Mouse (Mus musculus) intestine, embryonic 15.5 days (tissue): ENCODE data around the gene Kcnk4. TPM values are rescaled to one million over a fixed set of nuclear protein-coding genes. Genes with fewer than 3 reads are reported as not detected.
A peak's percentile ranks its signal among the peaks of the same experiment; 100 is the strongest.
"Not testable (repeated sequence)": the region's sequence is repeated elsewhere in the genome, so short reads cannot be mapped to it uniquely, and the experiment has no call there.

ENCODE experiments used
- ATAC-seq: fragments of 200-750 bp; cut with Nextera tagmentation; 2 replicates; pipeline ENCODE4 v1.8.0; 2017; ENCODE audit warnings: moderate TSS enrichment, moderate library complexity
- H3K27ac ChIP-seq: fragments of 300-500 bp; sonication (generic); 2 replicates; pipeline ENCODE4 v1.5.1; 2015; ENCODE audit warnings: mild to moderate bottlenecking, inconsistent platforms
- H3K27me3 ChIP-seq: fragments of 300-500 bp; sonication (generic); replicated peaks from 2 replicates; pipeline ENCODE4 v1.6.1; 2015; ENCODE audit warnings: inconsistent platforms
- H3K36me3 ChIP-seq: fragments of 300-500 bp; sonication (generic); 2 replicates; pipeline ENCODE4 v1.6.1; 2015; ENCODE audit warnings: inconsistent platforms
- H3K4me1 ChIP-seq: fragments of 300-500 bp; sonication (generic); replicated peaks from 2 replicates; pipeline ENCODE4 v1.6.1; 2015; ENCODE audit warnings: inconsistent platforms
- H3K4me2 ChIP-seq: fragments of 300-500 bp; sonication (generic); replicated peaks from 2 replicates; pipeline ENCODE4 v1.6.1; 2015; ENCODE audit warnings: mild to moderate bottlenecking, inconsistent platforms
- H3K4me3 ChIP-seq: fragments of 300-500 bp; sonication (generic); replicated peaks from 2 replicates; pipeline ENCODE4 v1.5.1; 2015; ENCODE audit warnings: inconsistent platforms
- H3K9ac ChIP-seq: fragments of 300-500 bp; sonication (generic); 2 replicates; pipeline ENCODE4 v1.6.1; 2015; ENCODE audit warnings: inconsistent platforms
- H3K9me3 ChIP-seq: fragments of 300-500 bp; sonication (generic); 2 replicates; pipeline ENCODE4 v1.6.1; 2016; ENCODE audit warnings: inconsistent platforms
- WGBS: fragments of 180-500 bp; shearing (Covaris S2); methylation state at CpG from one replicate; pipeline ENCODE4 v1.1.7; 2015; 5-methylcytosine and 5-hydroxymethylcytosine counted together
- polyA plus RNA-seq: library from polyadenylated mRNA; unstranded; fragments of >200 nt; fragmentation: Nextera tagmentation; extraction: Ambion mirVana; gene quantifications from 2 replicates; pipeline ENCODE4 v1.2.1, GENCODE M21; 2015

Kcnk4 gene
- polyA plus RNA-seq, 1 experiment from 2014 or later: 0.40 TPM

DNA sequence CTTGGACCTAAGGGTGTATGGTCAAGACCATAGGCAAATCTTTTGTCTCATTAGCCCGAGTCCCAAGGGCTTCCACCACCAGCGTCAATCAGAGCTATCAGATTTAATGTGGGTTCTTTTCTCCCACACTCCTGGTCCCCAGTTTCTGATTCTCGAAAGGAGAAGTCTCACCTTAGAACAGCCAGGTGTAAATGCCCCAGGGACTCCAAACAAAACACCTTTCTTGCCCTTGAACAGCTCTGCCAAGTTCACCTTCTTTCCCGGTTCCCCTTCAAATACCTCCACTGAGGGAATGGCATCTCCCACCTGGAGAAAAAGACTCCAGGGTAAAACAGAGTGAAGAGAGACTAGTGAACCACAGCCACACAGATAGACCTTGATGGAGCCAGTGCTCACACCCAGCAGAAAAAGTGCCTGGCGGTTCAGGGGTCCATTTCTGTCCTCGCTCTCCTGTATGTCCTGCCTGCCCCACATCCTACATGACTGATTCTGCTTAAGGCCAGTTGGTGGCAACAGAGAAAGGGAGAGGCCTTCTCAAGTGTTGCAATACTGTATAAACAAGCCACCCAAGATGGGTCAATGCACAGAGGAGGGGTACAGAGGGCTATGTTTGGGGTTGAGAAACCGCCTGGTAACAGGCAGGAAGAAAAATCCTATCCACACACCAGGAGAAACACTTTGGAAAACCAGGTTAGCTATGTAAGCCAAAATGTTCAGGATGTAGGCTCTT is 26.3 kb downstream of the Kcnk4 start:
- no peaks in the 10 kb centered on the region for H3K9me3 ChIP-seq
- peaks cover 20% of the 10 kb centered on the region for H3K4me1 ChIP-seq
- 78% methylated on average over 7 of the region's 7 CpGs for WGBS
- H3K4me3 ChIP-seq: peak overlapping the region; percentile 56
- H3K9ac ChIP-seq: peak overlapping the region; percentile 68
- ATAC-seq: no peak
- no peak overlapping the region for H3K27ac ChIP-seq
- no peaks in the 10 kb centered on the region for H3K27me3 ChIP-seq
- H3K4me2 ChIP-seq: peak overlapping the region; percentile 77
- H3K36me3 ChIP-seq: peaks cover 26% of the 10 kb centered on the region

- Histone ChIP-seq H3K9me3 (no peaks in the 10 kb centered on the region), H3K27me3 (no peaks in the 10 kb centered on the region), H3K9ac (no peak overlapping the region), H3K27ac (no peak overlapping the region), H3K4me1 (peaks cover 20% of the 10 kb centered on the region), H3K4me3 (no peak overlapping the region), H3K4me2 (no peak overlapping the region), H3K36me3 (peaks cover 18% of the 10 kb centered on the region)
- 91% methylated on average over 8 of the region's 8 CpGs for WGBS
- no peak for ATAC-seq
These were observed 27.2 kb downstream of the Kcnk4 start for GRCm38 (mm10) chr19:6907094-6907493.

DNA sequence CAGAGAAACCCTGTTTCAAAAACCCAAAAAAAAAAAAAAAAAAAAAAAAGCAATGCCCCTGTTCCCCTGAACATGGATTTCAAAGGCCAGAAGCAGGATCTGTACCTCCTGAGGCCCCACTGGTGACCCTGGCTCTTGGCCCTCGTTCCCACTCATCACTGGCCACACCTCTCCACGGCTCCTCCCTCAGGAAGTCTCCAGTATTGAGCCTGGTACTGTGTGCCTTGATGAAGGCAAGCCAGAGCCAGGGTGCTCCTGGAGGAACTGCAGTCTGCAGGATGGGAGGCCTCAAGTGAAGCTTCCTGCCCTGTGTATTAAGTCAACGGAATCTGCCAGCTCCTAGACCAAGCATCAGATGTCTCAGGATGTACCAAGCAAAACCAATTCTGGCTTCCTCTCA is 28.1 kb downstream of the Kcnk4 start:
- H3K9me3 ChIP-seq: no peaks in the 10 kb centered on the region
- no peak overlapping the region for H3K4me3 ChIP-seq
- peaks cover 10% of the 10 kb centered on the region for H3K36me3 ChIP-seq
- peaks cover 17% of the 10 kb centered on the region for H3K4me1 ChIP-seq
- WGBS: 81% methylated on average over 3 of the region's 3 CpGs
- no peaks in the 10 kb centered on the region for H3K27me3 ChIP-seq
- no peak overlapping the region for H3K27ac ChIP-seq
- no peak for ATAC-seq
- no peak overlapping the region for H3K4me2 ChIP-seq
- H3K9ac ChIP-seq: no peak overlapping the region

- Histone ChIP-seq H3K9me3 (no peaks in the 10 kb centered on the region), H3K27ac (no peak overlapping the region), H3K27me3 (no peaks in the 10 kb centered on the region), H3K4me3 (no peak overlapping the region), H3K4me1 (peaks cover 13% of the 10 kb centered on the region), H3K4me2 (no peak overlapping the region), H3K36me3 (peaks cover 8% of the 10 kb centered on the region), H3K9ac (no peak overlapping the region)
- 92% methylated on average over 11 of the region's 11 CpGs for WGBS
- ATAC-seq: no peak
These were observed 28.7 kb downstream of the Kcnk4 start for GRCm38 (mm10) chr19:6905498-6906159.

GRCm38 (mm10) chr19:6904846-6905245 is 29.5 kb downstream of the Kcnk4 start:
- H3K4me1 ChIP-seq: peaks cover 13% of the 10 kb centered on the region
- no peak overlapping the region for H3K9ac ChIP-seq
- no peaks in the 10 kb centered on the region for H3K9me3 ChIP-seq
- ATAC-seq: no peak
- 72% methylated on average over 2 of the region's 2 CpGs for WGBS
- no peak overlapping the region for H3K4me2 ChIP-seq
- H3K4me3 ChIP-seq: no peak overlapping the region
- peaks cover 8% of the 10 kb centered on the region for H3K36me3 ChIP-seq
- no peak overlapping the region for H3K27ac ChIP-seq
- no peaks in the 10 kb centered on the region for H3K27me3 ChIP-seq

DNA sequence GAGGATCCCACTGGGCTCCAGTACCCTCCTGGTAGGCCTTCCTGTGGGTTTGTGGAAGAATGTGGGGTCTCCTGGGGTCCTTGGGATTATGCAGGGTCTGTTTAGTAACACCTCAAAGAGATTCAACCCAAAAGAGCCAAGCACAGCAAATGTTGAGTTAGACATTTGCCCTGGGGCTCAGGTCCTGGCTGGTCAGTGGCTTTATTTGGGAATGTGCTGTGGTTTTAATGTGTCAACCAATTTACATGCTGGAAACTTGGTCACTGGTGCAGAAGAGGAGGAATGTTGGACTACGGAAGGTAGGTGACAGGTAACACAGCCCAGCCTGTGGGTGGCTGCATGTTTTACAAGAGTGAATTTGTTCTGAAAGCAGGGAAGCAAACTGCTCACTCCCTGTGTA is 31.3 kb downstream of the Kcnk4 start:
- no peaks in the 10 kb centered on the region for H3K27me3 ChIP-seq
- peaks cover 7% of the 10 kb centered on the region for H3K4me1 ChIP-seq
- H3K4me2 ChIP-seq: no peak overlapping the region
- H3K27ac ChIP-seq: no peak overlapping the region
- 90% methylated on average over 1 of the region's 1 CpGs for WGBS
- no peak overlapping the region for H3K4me3 ChIP-seq
- peaks cover 8% of the 10 kb centered on the region for H3K36me3 ChIP-seq
- no peak overlapping the region for H3K9ac ChIP-seq
- no peaks in the 10 kb centered on the region for H3K9me3 ChIP-seq
- no peak for ATAC-seq

DNA sequence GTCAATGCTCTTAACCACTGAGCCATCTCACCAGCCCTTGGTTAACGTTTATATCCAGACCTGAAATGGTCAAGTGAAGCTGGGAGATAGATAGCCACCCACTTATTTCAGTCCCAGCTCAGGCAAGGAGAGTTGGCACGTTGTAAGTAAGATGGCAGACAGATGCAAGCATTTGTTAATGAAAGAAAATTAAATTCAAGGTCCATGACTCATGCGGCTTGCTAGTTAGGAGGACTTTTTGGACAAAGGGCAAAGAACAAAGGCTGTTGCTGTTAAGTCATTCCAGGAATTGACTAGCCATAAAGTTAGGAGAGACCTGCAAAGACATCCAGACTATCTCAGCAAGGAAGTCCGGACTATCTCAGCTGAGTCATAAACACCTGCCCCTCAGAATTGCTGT is 34.7 kb downstream of the Kcnk4 start:
- Histone ChIP-seq H3K4me3 (no peak overlapping the region), H3K36me3 (no peaks in the 10 kb centered on the region), H3K9me3 (no peaks in the 10 kb centered on the region), H3K4me1 (no peaks in the 10 kb centered on the region), H3K27me3 (no peaks in the 10 kb centered on the region), H3K4me2 (no peak overlapping the region), H3K27ac (no peak overlapping the region), H3K9ac (no peak overlapping the region)
- ATAC-seq: no peak
- 77% methylated on average over 4 of the region's 4 CpGs for WGBS

- H3K9ac ChIP-seq, ATAC-seq, H3K9me3 ChIP-seq, H3K27ac ChIP-seq, H3K4me2 ChIP-seq, H3K36me3 ChIP-seq, H3K4me3 ChIP-seq, H3K27me3 ChIP-seq, H3K4me1 ChIP-seq: not testable (repeated sequence)
- 85% methylated on average over 18 of the region's 18 CpGs for WGBS
These were observed 38.6 kb downstream of the Kcnk4 start for GRCm38 (mm10) chr19:6895608-6896305.

DNA sequence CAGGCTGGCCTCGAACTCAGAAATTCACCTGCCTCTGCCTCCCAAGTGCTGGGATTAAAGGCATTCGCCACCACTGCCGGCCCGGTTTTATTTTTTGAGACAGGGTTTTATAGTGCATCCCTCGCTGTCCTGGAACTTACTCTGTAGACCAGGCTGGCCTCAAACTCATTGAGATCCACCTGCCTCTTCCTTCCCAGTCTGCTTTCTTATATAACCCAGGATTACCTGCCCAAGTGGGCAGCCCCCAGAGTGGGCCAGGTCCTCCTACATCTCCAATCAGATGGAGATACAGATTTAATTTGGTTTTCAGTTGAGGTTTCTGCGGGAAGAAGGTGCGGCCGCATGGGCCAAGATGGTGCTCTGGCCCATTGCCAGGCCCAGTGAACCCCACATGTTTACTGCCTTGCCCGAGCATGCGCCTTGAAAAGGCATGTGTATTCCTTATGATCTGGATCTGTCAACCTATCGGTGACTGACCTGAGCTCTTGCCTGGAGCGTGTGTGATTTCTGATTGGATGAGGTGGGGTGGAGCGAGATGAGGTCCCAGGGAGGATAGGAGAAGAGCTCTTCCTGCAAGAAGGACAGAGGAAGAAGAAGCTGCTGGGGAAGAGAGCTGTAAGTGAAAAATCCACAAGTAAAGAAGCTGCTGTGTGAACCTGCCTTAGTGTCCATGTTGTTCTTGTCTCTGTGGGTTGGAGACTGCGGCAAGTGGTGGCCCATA is 40.4 kb downstream of the Kcnk4 start:
- Histone ChIP-seq H3K4me1 (no peaks in the 10 kb centered on the region), H3K36me3 (no peaks in the 10 kb centered on the region), H3K9ac (no peak overlapping the region), H3K9me3 (no peaks in the 10 kb centered on the region), H3K4me2 (no peak overlapping the region), H3K27me3 (no peaks in the 10 kb centered on the region), H3K27ac (no peak overlapping the region), H3K4me3 (no peak overlapping the region)
- 91% methylated on average over 14 of the region's 14 CpGs for WGBS
- no peak for ATAC-seq

DNA sequence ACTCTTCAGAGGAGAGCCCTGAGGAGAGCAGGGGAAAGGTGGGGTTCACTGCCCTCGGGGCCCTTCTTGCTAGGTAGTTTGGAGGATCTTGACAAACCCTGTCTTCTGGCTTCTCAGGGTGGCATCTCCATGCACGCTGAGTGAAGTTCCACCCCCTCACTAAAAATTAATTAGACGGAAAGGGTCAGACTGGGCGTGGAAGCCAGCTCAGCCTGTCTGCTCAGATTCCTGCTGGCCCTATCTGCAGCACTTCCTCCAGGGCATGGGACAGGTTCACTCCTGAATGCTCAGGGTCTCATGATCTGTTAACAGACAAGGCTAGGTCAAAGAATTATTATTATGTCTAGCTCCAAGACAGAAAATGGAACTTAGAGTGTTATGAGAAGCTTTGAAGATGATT is 41.8 kb downstream of the Kcnk4 start:
- H3K27me3 ChIP-seq: no peaks in the 10 kb centered on the region
- no peak overlapping the region for H3K9ac ChIP-seq
- no peak overlapping the region for H3K27ac ChIP-seq
- no peak overlapping the region for H3K4me3 ChIP-seq
- H3K36me3 ChIP-seq: no peaks in the 10 kb centered on the region
- no peaks in the 10 kb centered on the region for H3K9me3 ChIP-seq
- H3K4me2 ChIP-seq: peak overlapping the region; percentile 24; the same call in 1 of the 2 replicates
- no peaks in the 10 kb centered on the region for H3K4me1 ChIP-seq
- ATAC-seq: peak; percentile 61
- 62% methylated on average over 4 of the region's 4 CpGs for WGBS

DNA sequence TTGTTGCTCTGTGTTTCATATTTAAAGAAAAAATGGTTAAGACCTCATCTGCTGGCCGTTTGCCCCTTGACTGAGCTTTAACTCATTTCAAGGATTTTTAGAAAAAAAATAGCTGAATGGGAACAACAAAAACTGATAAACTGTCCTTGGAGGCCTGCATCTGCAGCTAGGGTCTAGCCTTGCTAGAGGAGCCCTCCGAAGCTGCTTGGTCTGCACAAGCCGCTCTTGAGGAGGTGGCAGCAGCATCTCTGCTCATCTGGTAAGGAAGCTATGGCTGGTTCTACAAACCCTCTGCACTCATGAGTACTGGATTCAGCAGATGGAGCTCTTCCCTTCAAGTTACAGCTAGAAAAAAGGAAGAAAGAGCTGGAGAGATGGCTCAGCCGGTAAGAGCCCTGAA is 56.4 kb downstream of the Kcnk4 start:
- H3K27me3 ChIP-seq: no peaks in the 10 kb centered on the region
- H3K9me3 ChIP-seq: no peaks in the 10 kb centered on the region
- no peak overlapping the region for H3K4me2 ChIP-seq
- WGBS: 84% methylated on average over 4 of the region's 4 CpGs
- no peaks in the 10 kb centered on the region for H3K4me1 ChIP-seq
- no peak for ATAC-seq
- H3K27ac ChIP-seq: no peak overlapping the region
- H3K4me3 ChIP-seq: no peak overlapping the region
- H3K36me3 ChIP-seq: no peaks in the 10 kb centered on the region
- no peak overlapping the region for H3K9ac ChIP-seq

DNA sequence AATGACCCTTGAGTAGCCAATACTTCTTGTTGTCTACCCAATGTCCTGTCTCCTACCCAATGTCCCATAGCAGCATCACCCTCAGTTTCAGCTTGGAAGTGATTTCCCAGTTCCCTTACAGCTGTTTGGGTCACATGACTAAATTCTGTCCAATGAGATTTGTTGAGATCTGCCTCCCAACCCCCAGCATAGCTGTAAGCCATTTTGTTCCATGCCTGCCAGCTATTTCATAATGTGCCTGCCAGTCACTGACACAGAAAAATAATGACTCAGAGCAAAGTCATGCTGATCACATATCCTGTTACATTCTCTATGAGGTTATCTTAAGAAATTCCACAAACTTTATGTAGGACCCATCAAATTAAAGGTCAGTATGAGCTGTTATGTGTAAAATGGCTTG is 57.5 kb downstream of the Kcnk4 start:
- no peaks in the 10 kb centered on the region; the same call in 1 of the 2 replicates for H3K4me1 ChIP-seq
- no peak overlapping the region for H3K4me2 ChIP-seq
- no peaks in the 10 kb centered on the region for H3K36me3 ChIP-seq
- no peak overlapping the region for H3K27ac ChIP-seq
- H3K9me3 ChIP-seq: no peaks in the 10 kb centered on the region
- no peaks in the 10 kb centered on the region for H3K27me3 ChIP-seq
- H3K9ac ChIP-seq: no peak overlapping the region
- no peak for ATAC-seq
- no peak overlapping the region for H3K4me3 ChIP-seq
